Mouse (Mus musculus) heart, embryonic 11.5 days (tissue): Measurements from ENCODE around the gene Nomo1. TPM values are rescaled to one million over a fixed set of nuclear protein-coding genes. Genes with fewer than 3 reads are reported as not detected.

Experiments
- ATAC-seq: fragments of 200-750 bp; cut with Nextera tagmentation; replicated peaks from 2 replicates; pipeline ENCODE4 v1.8.0; 2017; ENCODE audit warnings: moderate library complexity; ENCODE audit not compliant: insufficient number of reproducible peaks, low FRiP score, low TSS enrichment
- H3K27ac ChIP-seq: fragments of 300-500 bp; sonication (generic); 2 replicates; pipeline ENCODE4 v1.5.1; 2014; ENCODE audit warnings: mild to moderate bottlenecking, low read depth, low read length
- H3K27me3 ChIP-seq: fragments of 300-500 bp; sonication (generic); 2 replicates; pipeline ENCODE4 v1.6.1; 2014; ENCODE audit warnings: mild to moderate bottlenecking, low read length, mixed read lengths; ENCODE audit not compliant: control insufficient read depth, insufficient read depth
- H3K36me3 ChIP-seq: fragments of 300-500 bp; sonication (generic); 2 replicates; pipeline ENCODE4 v1.6.1; 2014; ENCODE audit warnings: mild to moderate bottlenecking, low read length, moderate library complexity, mixed read lengths; ENCODE audit not compliant: control insufficient read depth, insufficient read depth
- H3K4me1 ChIP-seq: fragments of 300-500 bp; sonication (generic); 2 replicates; pipeline ENCODE4 v1.6.1; 2014; ENCODE audit warnings: low read length; ENCODE audit not compliant: control insufficient read depth, insufficient read depth
- H3K4me2 ChIP-seq: fragments of 300-500 bp; sonication (generic); 2 replicates; pipeline ENCODE4 v1.6.1; 2014; ENCODE audit warnings: mild to moderate bottlenecking, moderate library complexity
- H3K4me3 ChIP-seq: fragments of 300-500 bp; sonication (generic); 2 replicates; pipeline ENCODE4 v1.5.1; 2014; ENCODE audit warnings: low read depth, low read length
- H3K9ac ChIP-seq: fragments of 300-500 bp; sonication (generic); 2 replicates; pipeline ENCODE4 v1.6.1; 2014; ENCODE audit warnings: mild to moderate bottlenecking, low read depth, low read length, moderate library complexity
- H3K9me3 ChIP-seq: fragments of 300-500 bp; sonication (generic); replicated peaks from 2 replicates; pipeline ENCODE4 v1.6.1; 2016; ENCODE audit warnings: low read length; ENCODE audit not compliant: control insufficient read depth
- WGBS: fragments of 180-500 bp; shearing (Covaris S2); extraction: QIAGEN DNeasy Blood & Tissue Kit; methylation state at CpG from one replicate; pipeline ENCODE4 v1.1.7; 2014; ENCODE audit not compliant: insufficient replicate concordance; 5-methylcytosine and 5-hydroxymethylcytosine counted together
- polyA plus RNA-seq: library from polyadenylated mRNA; unstranded; fragments of >200 nt; fragmentation: Nextera tagmentation; extraction: Ambion mirVana; gene quantifications from 2 replicates; pipeline ENCODE4 v1.2.1, GENCODE M21; 2014

The Nomo1 gene
- polyA plus RNA-seq, 1 experiment from 2014 or later, result 20.8 TPM

DNA sequence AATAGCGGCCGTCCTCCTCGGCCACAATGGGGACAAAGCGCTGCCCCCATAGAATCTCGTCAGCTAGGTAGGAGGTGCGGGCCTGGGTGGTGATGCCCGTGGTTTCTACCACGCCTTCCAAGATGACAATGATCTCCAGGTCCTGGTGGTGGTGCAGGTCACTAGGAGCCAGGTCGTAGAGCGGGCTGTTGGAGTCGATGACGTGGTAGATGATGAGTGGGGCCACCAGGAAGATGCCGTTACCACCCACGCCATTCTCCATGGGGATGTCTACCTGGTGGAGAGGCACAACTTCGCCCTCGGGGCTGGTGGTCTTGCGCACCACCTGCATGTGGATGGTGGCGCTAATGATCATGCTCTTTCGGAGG is 65.4 kb downstream of the Nomo1 start:
- Histone ChIP-seq H3K9me3 (no peaks in the 10 kb centered on the region), H3K36me3 (no peaks in the 10 kb centered on the region), H3K27ac (peak overlapping the region; percentile 96), H3K27me3 (peaks cover 6% of the 10 kb centered on the region), H3K4me3 (peak overlapping the region; percentile 43), H3K4me1 (peaks cover 17% of the 10 kb centered on the region), H3K9ac (0 out of 2 replicates have a peak overlapping the region, but pooled peaks have one; percentile 5), H3K4me2 (peak overlapping the region; percentile 75)
- WGBS, result 75% methylated on average over 19 of the region's 19 CpGs
- ATAC-seq, result no peak

DNA sequence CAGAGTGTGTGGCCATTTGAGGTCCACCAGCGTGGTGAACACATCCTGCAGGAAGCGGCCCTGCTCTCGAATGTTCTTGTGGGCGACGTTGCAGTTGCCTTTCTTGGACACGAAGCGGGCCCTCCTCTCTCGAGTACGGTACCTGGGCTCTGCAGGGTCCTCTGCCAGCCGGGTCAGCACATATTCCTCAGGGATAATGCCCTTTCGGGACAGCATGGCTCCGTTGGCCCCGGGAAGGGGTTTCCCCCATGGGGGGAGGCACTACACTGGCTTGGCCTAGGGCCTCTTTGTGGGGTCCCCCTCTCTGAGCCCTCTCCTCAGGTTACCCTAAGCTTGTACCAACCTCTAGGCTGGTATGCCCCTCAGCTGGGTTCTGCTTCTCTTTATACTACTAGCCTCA is 66.2 kb downstream of the Nomo1 start:
- H3K4me1 ChIP-seq, result peaks cover 17% of the 10 kb centered on the region
- peak overlapping the region; percentile 84 for H3K9ac ChIP-seq
- peak overlapping the region; percentile 75 for H3K4me2 ChIP-seq
- H3K27me3 ChIP-seq, result peaks cover 6% of the 10 kb centered on the region
- peak overlapping the region; percentile 64 for H3K4me3 ChIP-seq
- peak overlapping the region; percentile 96 for H3K27ac ChIP-seq
- no peak for ATAC-seq
- 79% methylated on average over 13 of the region's 13 CpGs for WGBS
- H3K9me3 ChIP-seq, result no peaks in the 10 kb centered on the region
- no peaks in the 10 kb centered on the region for H3K36me3 ChIP-seq

DNA sequence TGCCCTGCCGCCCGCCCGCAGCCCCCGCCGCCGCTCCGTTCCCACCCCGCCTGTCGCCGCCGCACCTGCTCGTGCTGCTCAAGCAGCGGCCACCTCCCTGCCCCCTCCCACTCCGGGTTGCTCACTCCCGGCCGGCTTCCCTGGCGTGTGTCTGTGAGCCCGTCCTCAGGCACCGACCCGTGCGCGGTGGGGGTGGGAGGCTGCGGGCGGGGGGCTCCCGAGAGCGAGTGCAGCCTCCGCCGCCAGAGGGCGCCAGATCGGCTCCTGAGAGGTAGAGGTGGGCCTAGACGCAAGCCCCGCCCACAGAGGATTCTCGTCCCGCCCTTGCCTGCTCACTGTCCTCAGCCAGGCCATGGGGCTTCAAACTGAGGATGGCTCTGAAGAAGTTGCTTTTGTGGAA is 67.1 kb downstream of the Nomo1 start, which contains the start of gene Kcnj11:
TSS of gene Kcnj11 (minus strand) at position 202 of the 400 bp plus-strand sequence.
- peaks cover 6% of the 10 kb centered on the region for H3K27me3 ChIP-seq
- peak within 1 kb of the TSS; percentile 84 for H3K9ac ChIP-seq
- H3K9me3 ChIP-seq, result no peaks in the 10 kb centered on the region
- peak within 1 kb of the TSS; percentile 75 for H3K4me2 ChIP-seq
- H3K36me3 ChIP-seq, result no peaks in the 10 kb centered on the region
- H3K4me1 ChIP-seq, result peaks cover 17% of the 10 kb centered on the region
- peak within 1 kb of the TSS; percentile 64 for H3K4me3 ChIP-seq
- peak within 1 kb of the TSS; percentile 96 for H3K27ac ChIP-seq
- ATAC-seq, result peak; percentile 58
- under 1% methylated on average over 33 of the region's 34 CpGs for WGBS

DNA sequence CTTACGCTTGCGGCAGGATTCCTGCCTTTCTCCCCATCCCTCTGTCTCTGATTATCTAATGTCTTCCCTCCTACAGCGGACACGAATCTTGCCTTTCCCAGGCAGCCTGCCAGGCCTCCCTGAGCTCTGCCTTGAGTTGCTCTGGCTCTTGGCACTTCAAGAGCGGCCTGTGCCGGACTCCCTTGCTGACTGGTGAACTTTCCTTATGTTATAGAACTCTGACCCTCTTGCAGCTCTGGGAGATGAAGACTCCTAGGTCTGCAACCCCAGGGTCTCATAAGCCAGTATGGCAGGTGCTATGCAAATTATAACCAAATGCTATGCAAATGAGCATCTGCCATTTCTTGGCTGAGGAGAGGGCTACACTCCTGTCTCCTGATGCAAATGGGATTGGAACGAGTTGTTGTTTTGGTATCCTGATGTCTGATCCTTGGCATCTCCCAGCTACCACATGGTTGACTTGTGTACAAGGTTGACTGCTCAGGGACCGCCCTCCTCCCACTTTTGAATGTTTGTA is 69.6 kb downstream of the Nomo1 start:
- Histone ChIP-seq H3K27ac (no peak overlapping the region), H3K9ac (no peak overlapping the region), H3K27me3 (peaks cover 6% of the 10 kb centered on the region), H3K4me2 (no peak overlapping the region), H3K4me1 (peaks cover 11% of the 10 kb centered on the region), H3K36me3 (no peaks in the 10 kb centered on the region), H3K4me3 (no peak overlapping the region), H3K9me3 (no peaks in the 10 kb centered on the region)
- WGBS, result 74% methylated on average over 8 of the region's 8 CpGs
- no peak for ATAC-seq

DNA sequence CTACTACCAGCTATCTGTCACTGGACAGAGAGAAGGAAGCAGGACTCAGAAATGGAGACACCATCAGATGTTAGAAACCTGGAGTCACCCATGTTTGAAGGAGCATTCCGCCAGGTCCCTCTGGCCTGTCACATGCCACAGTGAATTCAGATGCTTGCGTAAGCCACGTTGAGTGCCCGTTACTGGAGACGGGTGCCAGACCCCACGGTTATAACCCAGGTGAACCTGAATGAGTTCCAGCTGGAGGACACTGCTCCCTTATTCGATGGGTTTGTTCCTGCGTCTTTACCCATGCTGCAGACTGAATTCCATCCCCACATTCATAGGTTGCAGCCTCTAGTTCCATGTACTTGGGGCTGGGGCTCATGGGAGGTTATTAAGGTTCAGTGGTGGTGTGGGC is 70.3 kb downstream of the Nomo1 start:
- no peak overlapping the region for H3K4me2 ChIP-seq
- H3K27ac ChIP-seq, result no peak overlapping the region
- ATAC-seq, result no peak
- peaks cover 8% of the 10 kb centered on the region for H3K27me3 ChIP-seq
- H3K9ac ChIP-seq, result no peak overlapping the region
- no peak overlapping the region for H3K4me3 ChIP-seq
- peaks cover 8% of the 10 kb centered on the region for H3K4me1 ChIP-seq
- H3K9me3 ChIP-seq, result no peaks in the 10 kb centered on the region
- 83% methylated on average over 8 of the region's 8 CpGs for WGBS
- H3K36me3 ChIP-seq, result no peaks in the 10 kb centered on the region

DNA sequence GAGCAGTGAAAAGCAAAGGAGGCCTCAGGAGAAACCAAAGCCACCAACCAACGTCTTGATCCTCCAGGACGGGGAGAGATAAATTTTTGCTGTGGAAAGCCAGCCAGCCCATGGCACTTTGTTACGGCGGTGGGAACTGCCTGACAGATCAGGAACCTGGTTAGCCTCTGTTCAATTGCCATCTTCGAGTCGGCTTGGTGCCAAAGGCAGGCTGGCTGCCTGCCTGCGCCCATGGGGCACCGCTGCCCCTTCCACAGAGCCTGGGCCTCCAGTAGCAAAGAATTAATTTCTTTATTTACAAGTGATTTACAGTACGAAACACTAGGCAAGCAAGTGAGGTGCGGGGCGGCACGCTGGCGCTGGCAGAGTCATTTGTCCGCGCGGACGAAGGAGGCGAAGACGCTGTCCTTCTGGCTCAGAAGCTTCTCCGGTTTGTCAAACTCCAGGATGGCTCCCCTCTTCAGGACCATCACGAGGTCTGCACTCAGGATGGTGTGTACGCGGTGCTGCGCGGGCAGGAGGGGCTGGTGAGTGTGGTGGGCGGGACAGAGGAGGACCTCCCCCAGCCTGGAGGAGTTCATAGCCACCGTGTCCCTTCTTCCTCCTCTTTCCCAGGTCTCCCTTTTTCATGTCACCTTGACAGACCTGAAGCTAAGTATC is 70.9 kb downstream of the Nomo1 start:
- H3K9me3 ChIP-seq, result no peaks in the 10 kb centered on the region
- peaks cover 2% of the 10 kb centered on the region; the same call in 1 of the 2 replicates for H3K4me1 ChIP-seq
- no peak overlapping the region for H3K9ac ChIP-seq
- no peak overlapping the region for H3K4me3 ChIP-seq
- no peak for ATAC-seq
- H3K27ac ChIP-seq, result no peak overlapping the region
- WGBS, result 81% methylated on average over 27 of the region's 27 CpGs
- H3K4me2 ChIP-seq, result no peak overlapping the region
- no peaks in the 10 kb centered on the region for H3K36me3 ChIP-seq
- H3K27me3 ChIP-seq, result peaks cover 8% of the 10 kb centered on the region

DNA sequence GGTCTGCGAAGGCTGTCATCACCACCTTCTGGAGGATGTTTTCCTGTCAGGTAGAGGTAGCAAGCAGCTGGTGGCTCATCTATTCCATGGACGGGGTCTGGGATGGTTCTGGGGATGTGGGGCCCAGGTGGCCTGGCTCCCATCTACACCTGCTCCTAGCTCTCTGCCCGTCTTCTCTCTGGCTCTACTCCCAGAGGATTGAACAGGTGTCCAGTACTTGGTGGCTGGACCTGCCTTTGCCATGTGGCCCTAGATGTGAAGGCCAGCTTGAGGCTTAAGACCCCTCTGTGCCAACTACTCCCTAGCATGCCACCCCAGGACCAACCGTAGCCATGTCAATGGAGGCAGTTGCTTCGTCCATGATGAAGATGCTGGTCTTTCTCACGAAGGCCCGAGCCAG is 72.0 kb downstream of the Nomo1 start:
- Histone ChIP-seq H3K4me3 (no peak overlapping the region), H3K4me1 (0 out of 2 replicates have a peak, but pooled peaks cover 2% of the 10 kb centered on the region), H3K9me3 (no peaks in the 10 kb centered on the region), H3K4me2 (no peak overlapping the region), H3K27me3 (peaks cover 6% of the 10 kb centered on the region; the same call in 1 of the 2 replicates), H3K36me3 (no peaks in the 10 kb centered on the region), H3K27ac (no peak overlapping the region), H3K9ac (no peak overlapping the region)
- ATAC-seq, result no peak
- whole genome bisulfite sequencing, result 83% methylated on average over 7 of the region's 7 CpGs

DNA sequence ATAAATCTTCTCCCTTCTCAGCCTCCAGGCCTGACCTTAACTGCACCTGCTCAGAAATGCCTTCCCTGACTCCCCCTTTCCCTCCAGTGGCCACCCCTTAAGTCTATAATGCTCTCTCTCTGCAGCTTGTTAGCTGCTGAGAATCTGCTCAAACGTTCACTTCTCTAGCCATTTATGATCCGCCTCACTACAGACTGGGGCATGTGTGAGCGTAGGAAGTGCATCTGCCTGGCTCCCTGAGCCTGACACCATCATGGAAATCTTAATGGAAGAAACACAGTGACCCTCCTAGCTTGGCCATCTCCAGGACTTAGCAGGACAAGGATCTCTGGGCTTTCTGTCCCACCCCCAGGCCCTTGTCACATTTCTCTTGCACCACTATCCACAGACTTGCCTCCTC is 76.6 kb downstream of the Nomo1 start:
- Histone ChIP-seq H3K4me1 (peaks cover 24% of the 10 kb centered on the region), H3K9ac (no peak overlapping the region), H3K36me3 (no peaks in the 10 kb centered on the region), H3K4me2 (no peak overlapping the region), H3K9me3 (no peaks in the 10 kb centered on the region), H3K27ac (no peak overlapping the region), H3K27me3 (0 out of 2 replicates have a peak, but pooled peaks cover 2% of the 10 kb centered on the region), H3K4me3 (no peak overlapping the region)
- WGBS, result 77% methylated on average over 3 of the region's 3 CpGs
- ATAC-seq, result no peak
